Mouse (Mus musculus) neural tube, embryonic 14.5 days (tissue): ENCODE measurements around the gene Plcl1. TPM values are rescaled to one million over a fixed set of nuclear protein-coding genes. Genes with fewer than 3 reads are reported as not detected.

Source experiments
- ATAC-seq: fragments of 200-750 bp; cut with Nextera tagmentation; 2 replicates; pipeline ENCODE4 v1.8.0; 2017; ENCODE audit warnings: low read depth, mild to moderate bottlenecking, moderate TSS enrichment, moderate library complexity
- H3K27ac ChIP-seq: fragments of 300-500 bp; sonication (generic); 2 replicates; pipeline ENCODE4 v1.5.1; 2014; ENCODE audit warnings: low read depth, mild to moderate bottlenecking, control low read depth, low read length, moderate library complexity, mixed read lengths
- H3K27me3 ChIP-seq: fragments of 300-500 bp; sonication (generic); 2 replicates; pipeline ENCODE4 v1.6.1; 2014; ENCODE audit warnings: low read length; ENCODE audit not compliant: control insufficient read depth, insufficient read depth
- H3K36me3 ChIP-seq: fragments of 300-500 bp; sonication (generic); 2 replicates; pipeline ENCODE4 v1.6.1; 2014; ENCODE audit warnings: low read length, mixed read lengths; ENCODE audit not compliant: control insufficient read depth, insufficient read depth
- H3K4me1 ChIP-seq: fragments of 300-500 bp; sonication (generic); 2 replicates; pipeline ENCODE4 v1.6.1; 2014; ENCODE audit warnings: low read length; ENCODE audit not compliant: control insufficient read depth, insufficient read depth
- H3K4me2 ChIP-seq: fragments of 300-500 bp; sonication (generic); 2 replicates; pipeline ENCODE4 v1.6.1; 2014; ENCODE audit warnings: mild to moderate bottlenecking, low read depth, low read length, control low read depth
- H3K4me3 ChIP-seq: fragments of 300-500 bp; sonication (generic); 2 replicates; pipeline ENCODE4 v1.5.1; 2014; ENCODE audit warnings: low read depth, low read length, control low read depth, mixed read lengths
- H3K9ac ChIP-seq: fragments of 300-500 bp; sonication (generic); replicated peaks from 2 replicates; pipeline ENCODE4 v1.6.1; 2014; ENCODE audit warnings: low read depth, mild to moderate bottlenecking, control low read depth, low read length, mixed read lengths
- H3K9me3 ChIP-seq: fragments of 300-500 bp; sonication (generic); 2 replicates; pipeline ENCODE4 v1.6.1; 2016; ENCODE audit warnings: low read length; ENCODE audit not compliant: control insufficient read depth
- WGBS: fragments of 180-500 bp; shearing (Covaris S2); extraction: QIAGEN DNeasy Blood & Tissue Kit; methylation state at CpG from one replicate; pipeline ENCODE4 v1.1.7; 2014; 5-methylcytosine and 5-hydroxymethylcytosine counted together
- polyA plus RNA-seq: library from polyadenylated mRNA; unstranded; fragments of >200 nt; fragmentation: Nextera tagmentation; extraction: Ambion mirVana; gene quantifications from 2 replicates; pipeline ENCODE4 v1.2.1, GENCODE M21; 2014

Plcl1 gene
- polyA plus RNA-seq, 1 experiment from 2014 or later, result 5.4 TPM

DNA sequence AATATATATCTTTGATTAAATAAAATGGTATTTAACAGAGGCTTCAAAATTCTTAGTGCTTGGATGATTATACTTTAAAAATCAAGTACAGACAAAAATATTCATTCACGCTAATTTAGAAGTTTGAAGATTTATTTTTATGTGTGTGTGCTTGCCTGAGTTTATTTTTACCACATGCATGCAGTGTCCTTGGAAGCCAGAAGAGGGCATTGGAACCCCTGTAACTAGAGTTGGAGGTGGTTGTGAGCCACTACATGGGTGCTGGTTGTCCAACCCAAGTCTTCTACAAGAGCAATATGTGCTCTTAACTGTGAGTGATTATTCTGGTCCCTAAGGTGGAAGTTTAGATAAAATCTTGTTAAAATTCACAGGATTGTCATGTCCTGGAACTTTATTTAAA lies 24.0 kb downstream of the Plcl1 start:
- WGBS, result 98% methylated on average over 1 of the region's 1 CpGs

DNA sequence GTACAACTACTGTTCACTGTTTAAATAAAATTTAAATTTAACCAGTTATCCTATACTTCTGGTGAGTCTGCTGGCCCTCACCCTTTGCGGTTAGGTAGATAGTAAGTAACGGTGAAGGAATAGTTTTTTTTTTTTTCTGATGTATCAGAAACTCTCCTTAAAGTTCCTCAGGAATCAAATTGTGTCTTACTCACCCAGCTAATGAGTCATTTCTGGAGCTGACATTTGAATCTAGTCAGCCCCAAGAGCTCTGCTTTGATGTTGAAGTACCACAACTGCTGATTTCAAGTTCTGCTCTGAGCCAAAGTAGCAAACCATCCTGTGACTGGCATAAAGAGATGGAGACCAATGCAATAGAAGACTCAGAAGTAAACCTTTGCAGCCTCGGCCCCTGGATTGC lies 24.9 kb downstream of the Plcl1 start:
- Histone ChIP-seq H3K27me3 (no peaks in the 10 kb centered on the region), H3K4me1 (no peaks in the 10 kb centered on the region), H3K9me3 (no peaks in the 10 kb centered on the region), H3K4me2 (no peak overlapping the region), H3K27ac (no peak overlapping the region), H3K9ac (no peak overlapping the region), H3K36me3 (no peaks in the 10 kb centered on the region), H3K4me3 (no peak overlapping the region)
- WGBS, result 98% methylated on average over 3 of the region's 3 CpGs
- no peak for ATAC-seq

More for the DNA sequence above, 24.0 kb downstream of the Plcl1 start:
- Histone ChIP-seq H3K27ac (no peak overlapping the region), H3K27me3 (no peaks in the 10 kb centered on the region), H3K36me3 (no peaks in the 10 kb centered on the region), H3K4me3 (no peak overlapping the region), H3K9ac (no peak overlapping the region), H3K4me2 (no peak overlapping the region), H3K9me3 (no peaks in the 10 kb centered on the region), H3K4me1 (no peaks in the 10 kb centered on the region)
- ATAC-seq, result no peak

DNA sequence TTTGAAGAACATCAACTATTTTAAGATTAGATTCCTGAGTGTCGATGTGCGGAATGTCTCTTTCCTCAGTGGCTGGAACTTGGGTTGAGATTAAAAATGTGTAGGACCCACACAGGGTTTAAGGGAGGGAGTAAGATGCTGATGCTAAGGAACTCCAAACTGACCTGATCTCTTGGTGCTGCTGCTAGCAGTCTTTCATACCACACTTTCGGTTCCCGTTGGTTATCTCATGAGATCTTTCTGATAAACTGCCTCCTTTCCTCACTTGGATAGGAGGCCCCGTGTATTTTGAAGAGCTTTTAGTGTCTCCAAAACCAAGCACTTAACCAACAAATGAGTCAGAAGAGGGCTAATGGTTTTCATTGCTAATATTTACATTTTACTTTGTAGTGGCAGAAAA lies 30.9 kb downstream of the Plcl1 start:
- H3K27ac ChIP-seq, result no peak overlapping the region
- ATAC-seq, result no peak
- H3K9ac ChIP-seq, result no peak overlapping the region
- H3K9me3 ChIP-seq, result no peaks in the 10 kb centered on the region
- no peaks in the 10 kb centered on the region for H3K36me3 ChIP-seq
- WGBS, result 88% methylated on average over 5 of the region's 5 CpGs
- H3K4me3 ChIP-seq, result no peak overlapping the region
- no peaks in the 10 kb centered on the region for H3K4me1 ChIP-seq
- no peak overlapping the region for H3K4me2 ChIP-seq
- no peaks in the 10 kb centered on the region for H3K27me3 ChIP-seq

DNA sequence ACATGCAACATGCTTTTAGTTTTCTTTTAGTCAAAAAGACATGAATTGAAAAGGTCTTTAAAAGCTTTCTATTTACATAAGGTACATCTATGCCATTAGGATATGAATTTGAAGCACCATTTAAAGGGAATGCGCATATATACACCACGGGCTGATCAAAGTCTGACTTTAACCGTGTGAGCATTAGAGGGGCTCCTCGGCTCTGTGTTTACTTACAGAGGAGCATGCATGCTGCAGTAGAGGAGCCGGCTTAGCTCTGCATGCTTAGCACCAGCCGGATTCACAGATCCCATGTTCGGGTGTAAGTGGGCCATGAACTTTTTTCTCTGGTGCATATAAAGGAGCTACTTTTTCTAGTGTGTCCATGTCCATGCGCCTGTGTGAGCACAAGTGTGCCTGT lies 31.4 kb downstream of the Plcl1 start:
- WGBS, result 82% methylated on average over 8 of the region's 8 CpGs
- H3K9ac ChIP-seq, result no peak overlapping the region
- no peaks in the 10 kb centered on the region for H3K9me3 ChIP-seq
- no peak overlapping the region for H3K4me3 ChIP-seq
- no peaks in the 10 kb centered on the region for H3K4me1 ChIP-seq
- no peaks in the 10 kb centered on the region for H3K27me3 ChIP-seq
- H3K36me3 ChIP-seq, result no peaks in the 10 kb centered on the region
- H3K27ac ChIP-seq, result no peak overlapping the region
- ATAC-seq, result no peak
- no peak overlapping the region for H3K4me2 ChIP-seq

DNA sequence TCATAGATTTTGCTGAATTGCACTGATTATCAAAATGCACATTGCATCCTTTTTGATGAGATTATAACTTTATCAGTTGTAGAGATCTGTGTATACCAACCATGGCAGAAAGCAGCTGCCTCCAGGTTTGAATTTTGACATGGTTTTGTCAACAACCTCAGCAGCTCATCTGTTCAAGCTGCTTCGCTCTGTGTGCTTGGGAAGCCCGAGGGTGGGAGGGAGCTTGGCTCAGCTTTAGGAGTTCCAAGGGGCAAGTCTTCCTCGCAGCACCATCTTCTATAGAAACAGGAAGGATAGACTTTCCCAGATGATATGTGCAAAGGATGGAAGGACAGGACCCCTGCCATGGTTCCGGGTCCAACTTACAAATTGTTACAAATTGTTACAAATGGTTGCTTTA lies 32.9 kb downstream of the Plcl1 start:
- Histone ChIP-seq H3K4me2 (no peak overlapping the region), H3K36me3 (no peaks in the 10 kb centered on the region), H3K27ac (no peak overlapping the region), H3K4me3 (no peak overlapping the region), H3K4me1 (no peaks in the 10 kb centered on the region), H3K9ac (no peak overlapping the region), H3K27me3 (no peaks in the 10 kb centered on the region), H3K9me3 (no peaks in the 10 kb centered on the region)
- WGBS, result 85% methylated on average over 4 of the region's 4 CpGs
- ATAC-seq, result no peak

DNA sequence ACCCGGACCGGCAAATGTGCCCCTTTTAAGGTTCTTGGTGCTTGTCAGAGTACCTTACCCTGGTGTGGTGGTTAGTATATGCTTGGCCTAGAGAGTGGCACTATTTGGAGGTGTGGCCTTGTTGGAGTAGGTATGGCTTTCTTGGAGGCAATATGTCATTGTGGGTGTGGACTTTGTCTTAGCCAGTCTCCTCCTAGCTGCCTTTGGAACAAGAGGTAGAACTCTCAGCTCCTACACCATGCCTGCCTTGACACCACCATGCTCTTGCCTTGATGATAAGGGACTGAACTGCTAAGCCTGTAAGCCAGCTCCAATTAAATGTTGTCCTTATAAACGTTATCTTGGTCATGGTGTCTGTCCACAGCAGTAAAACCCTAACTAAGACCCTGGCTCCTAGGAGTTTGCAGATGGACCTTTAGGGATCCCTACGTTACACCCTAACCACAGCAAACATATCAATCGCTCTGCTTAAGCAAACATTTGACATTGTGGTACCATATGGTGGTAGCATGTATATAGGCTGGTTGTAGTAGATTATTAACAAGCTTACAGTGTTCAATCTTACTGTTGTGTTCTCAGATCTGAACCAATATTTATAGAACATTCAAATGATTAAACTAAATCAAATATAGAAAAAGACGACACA lies 39.4 kb downstream of the Plcl1 start:
- H3K36me3 ChIP-seq, result no peaks in the 10 kb centered on the region
- H3K27me3 ChIP-seq, result no peaks in the 10 kb centered on the region
- no peak for ATAC-seq
- WGBS, result 92% methylated on average over 6 of the region's 6 CpGs
- no peak overlapping the region for H3K9ac ChIP-seq
- no peaks in the 10 kb centered on the region for H3K9me3 ChIP-seq
- no peak overlapping the region for H3K27ac ChIP-seq
- H3K4me2 ChIP-seq, result no peak overlapping the region
- H3K4me3 ChIP-seq, result no peak overlapping the region
- no peaks in the 10 kb centered on the region for H3K4me1 ChIP-seq

DNA sequence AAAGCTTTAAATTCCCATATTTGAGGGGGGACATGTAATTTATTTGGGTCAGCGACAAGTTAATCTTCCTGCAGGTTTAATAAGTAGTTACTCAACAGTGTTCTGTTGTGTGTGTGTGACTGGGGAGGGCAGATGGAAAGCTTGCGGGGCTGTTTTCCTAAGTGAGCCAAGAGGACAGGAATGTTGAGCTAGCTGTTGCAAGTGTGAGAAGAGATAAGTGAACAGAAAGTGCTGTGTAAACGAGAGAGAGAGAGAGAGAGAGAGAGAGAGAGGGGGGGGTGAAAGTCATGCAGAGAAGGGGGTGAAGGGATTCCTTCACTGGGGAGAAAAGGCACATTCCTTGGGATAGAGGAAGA lies 39.9 kb downstream of the Plcl1 start:
- H3K27me3 ChIP-seq, result no peaks in the 10 kb centered on the region
- no peak overlapping the region for H3K4me3 ChIP-seq
- ATAC-seq, result no peak
- no peaks in the 10 kb centered on the region for H3K9me3 ChIP-seq
- no peak overlapping the region for H3K27ac ChIP-seq
- no peaks in the 10 kb centered on the region for H3K36me3 ChIP-seq
- H3K9ac ChIP-seq, result no peak overlapping the region
- WGBS, result 75% methylated on average over 3 of the region's 3 CpGs
- no peaks in the 10 kb centered on the region for H3K4me1 ChIP-seq
- H3K4me2 ChIP-seq, result no peak overlapping the region

DNA sequence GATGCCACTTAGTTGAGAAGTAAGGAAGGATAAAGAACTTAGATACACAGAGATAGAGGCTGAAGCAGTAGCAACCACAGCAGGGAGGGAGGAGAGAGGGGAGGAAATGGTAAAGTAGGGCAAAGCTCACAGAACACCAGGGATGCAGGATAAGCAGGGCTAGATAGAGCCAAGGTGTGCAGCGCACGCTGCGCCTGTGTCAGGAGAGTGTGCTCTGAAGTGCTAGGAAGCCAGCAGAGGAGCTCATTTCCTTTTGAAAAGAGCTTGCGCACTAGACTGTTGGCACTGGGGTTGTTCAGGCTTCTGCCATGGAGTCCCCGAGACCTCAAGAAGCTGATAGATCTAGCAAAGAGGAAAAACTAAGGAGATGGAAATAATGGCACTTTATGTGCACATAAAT lies 40.6 kb downstream of the Plcl1 start:
- Histone ChIP-seq H3K4me2 (no peak overlapping the region), H3K9ac (no peak overlapping the region), H3K4me3 (no peak overlapping the region), H3K36me3 (no peaks in the 10 kb centered on the region), H3K4me1 (no peaks in the 10 kb centered on the region), H3K27me3 (no peaks in the 10 kb centered on the region), H3K9me3 (no peaks in the 10 kb centered on the region), H3K27ac (no peak overlapping the region)
- no peak for ATAC-seq
- 90% methylated on average over 5 of the region's 5 CpGs for WGBS

DNA sequence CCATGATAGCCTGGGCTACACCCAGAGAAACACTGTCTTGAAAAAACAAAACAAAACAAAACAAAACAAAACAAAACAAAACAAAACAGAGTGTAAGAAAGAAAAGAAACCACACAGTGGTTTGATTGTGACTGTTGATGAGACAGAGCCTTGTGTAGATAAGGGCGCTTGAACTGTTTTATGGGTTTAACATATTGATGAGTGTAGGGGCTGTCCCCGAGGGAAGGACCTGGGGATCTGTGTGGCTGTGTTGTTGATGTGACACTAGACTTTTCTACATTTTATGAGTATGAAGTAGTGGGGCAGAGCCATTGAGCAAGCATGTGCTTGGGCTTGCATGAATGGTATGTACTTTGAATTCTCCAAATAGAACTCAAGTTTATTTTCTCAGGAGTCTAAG lies 41.2 kb downstream of the Plcl1 start:
- no peaks in the 10 kb centered on the region for H3K9me3 ChIP-seq
- no peaks in the 10 kb centered on the region for H3K4me1 ChIP-seq
- H3K27ac ChIP-seq, result no peak overlapping the region
- H3K36me3 ChIP-seq, result no peaks in the 10 kb centered on the region
- no peak overlapping the region for H3K4me2 ChIP-seq
- 80% methylated on average over 2 of the region's 2 CpGs for WGBS
- H3K4me3 ChIP-seq, result no peak overlapping the region
- no peak for ATAC-seq
- H3K9ac ChIP-seq, result no peak overlapping the region
- no peaks in the 10 kb centered on the region for H3K27me3 ChIP-seq
